Mouse (Mus musculus) megakaryocyte, adult 5-6 weeks (primary cell): ENCODE results near the gene Htr1b. TPM values are rescaled to one million over a fixed set of nuclear protein-coding genes. Genes with fewer than 3 reads are reported as not detected.

Source experiments
- ATAC-seq: 2 replicates; pipeline ENCODE4 v1.8.0; 2016; ENCODE audit warnings: mild to moderate bottlenecking, inconsistent platforms; ENCODE audit not compliant: poor library complexity, severe bottlenecking
- total RNA-seq, 2 experiments: library from RNA; stranded (forward) in 1 of 2; stranded (reverse) in 1 of 2; fragments of 153-499, 151-499 nt in 1 of 2; fragments of 221-1000, 200-1000 nt in 1 of 2; gene quantifications; 2 replicates each; pipeline versions ENCODE4 v1.2.3 to v1.2.4; 2015 to 2017

Gene Htr1b
- total RNA-seq (2015): 1.0 and 1.5 TPM in 2 replicates
- 1.4 and 1.7 TPM in 2 replicates for total RNA-seq (2017)

DNA sequence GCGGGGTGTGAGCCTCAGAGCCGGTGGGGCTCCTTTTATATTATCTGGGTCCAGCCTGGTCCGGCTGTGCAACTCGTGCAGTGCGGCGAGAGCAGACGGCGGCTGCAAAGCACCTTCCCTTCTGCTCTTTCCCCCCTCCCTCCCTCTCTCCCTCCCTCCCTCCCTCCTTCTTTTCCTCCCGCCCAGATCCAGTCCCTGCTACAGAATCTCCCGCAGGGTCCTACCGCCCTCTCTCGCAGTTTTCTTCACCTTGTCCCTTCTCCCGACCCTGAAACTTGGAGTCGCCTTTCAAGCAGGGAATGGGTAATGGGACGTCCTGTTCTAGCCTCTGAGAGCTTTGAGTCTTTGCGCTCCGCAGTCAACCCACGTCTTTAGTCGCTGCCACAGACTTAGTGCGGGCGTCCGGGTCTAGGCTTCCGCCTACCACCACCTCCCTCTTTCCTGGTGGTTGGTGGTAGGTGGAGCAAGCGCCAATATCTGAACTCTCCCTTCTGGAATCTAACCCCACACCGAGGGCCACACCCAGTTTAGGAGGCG lies at the start of gene Htr1b:
TSS of gene Htr1b (minus strand) at position 392 of the 537 bp plus-strand sequence.
- ATAC-seq: peak; percentile 27

DNA sequence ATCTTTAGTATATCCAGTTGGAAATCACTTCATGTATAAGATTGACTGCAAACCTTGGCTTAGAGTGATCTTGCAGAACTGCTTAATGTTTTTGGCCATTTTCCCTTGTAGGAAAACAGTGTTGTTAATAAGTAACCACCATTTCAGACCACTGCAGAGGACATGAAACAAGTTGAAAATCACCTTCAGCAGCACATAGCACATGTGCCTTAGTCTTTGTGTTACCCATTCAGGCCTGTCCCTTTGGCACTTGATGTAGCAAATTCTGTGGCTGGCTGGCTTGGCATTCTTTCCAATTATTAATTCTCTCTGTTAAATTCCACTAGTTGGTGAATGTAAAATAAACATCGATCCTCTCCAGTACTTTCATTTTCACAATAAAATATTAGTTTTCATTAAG lies 43.1 kb upstream of the Htr1b start:
- no peak for ATAC-seq

DNA sequence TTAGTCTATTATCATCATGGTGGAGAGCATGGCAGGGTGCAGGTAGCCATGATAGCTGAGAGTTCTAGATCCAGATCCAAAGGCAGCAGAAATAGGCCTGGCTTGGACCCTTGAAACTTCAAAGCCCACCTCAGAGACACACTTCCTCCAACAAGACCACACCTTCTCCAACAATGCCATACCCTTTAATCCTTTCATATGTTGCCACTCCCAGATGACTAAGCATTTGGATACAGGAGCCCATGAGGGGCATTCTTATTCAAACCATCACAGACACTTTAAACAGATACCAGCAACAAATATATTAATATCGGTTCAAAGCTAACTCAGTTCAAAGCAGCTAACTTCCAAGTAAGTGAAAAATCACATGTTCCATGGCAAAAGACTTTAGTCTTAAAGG lies 3.9 kb upstream of the Htr1b start:
- ATAC-seq: no peak

DNA sequence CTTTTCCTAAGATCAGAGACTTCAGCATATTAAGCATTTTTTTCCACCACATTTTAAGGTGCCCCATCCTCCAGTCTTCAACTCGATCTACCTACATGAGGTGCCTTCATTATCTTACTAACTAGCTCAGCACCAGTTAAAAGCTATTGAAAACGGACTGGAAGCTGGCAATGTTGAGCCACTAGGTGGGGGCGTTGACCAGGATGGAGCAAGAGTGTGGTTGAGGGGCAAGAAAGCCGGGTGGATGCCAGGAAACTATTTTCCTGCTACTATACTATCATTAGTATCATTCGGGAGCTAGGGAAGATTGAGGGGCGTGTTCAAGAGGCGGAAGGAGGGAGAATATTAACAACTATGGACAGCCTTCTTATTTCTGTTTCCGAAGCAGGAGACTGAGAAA lies 1.5 kb upstream of the Htr1b start:
- no peak for ATAC-seq

DNA sequence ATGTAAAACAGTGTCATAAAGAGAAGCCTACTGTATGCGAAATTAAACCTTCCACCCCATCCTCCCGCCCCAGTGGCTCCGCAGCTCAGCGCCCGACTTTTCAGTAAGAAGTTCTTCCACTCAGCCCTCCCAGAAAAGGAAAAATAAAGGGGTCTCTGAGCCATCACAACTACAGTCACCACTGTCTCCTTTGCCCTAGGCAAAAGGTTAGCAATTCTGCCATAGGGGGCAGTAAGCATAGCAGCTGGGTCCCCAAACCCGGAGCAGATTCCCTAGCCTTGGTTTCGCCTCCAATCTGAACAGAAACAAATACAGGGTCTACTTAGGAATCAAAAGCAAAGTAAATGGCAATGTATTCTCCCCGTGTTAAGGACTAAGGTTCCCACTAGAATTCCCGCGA lies 535 bp upstream of the Htr1b start:
- no peak for ATAC-seq

DNA sequence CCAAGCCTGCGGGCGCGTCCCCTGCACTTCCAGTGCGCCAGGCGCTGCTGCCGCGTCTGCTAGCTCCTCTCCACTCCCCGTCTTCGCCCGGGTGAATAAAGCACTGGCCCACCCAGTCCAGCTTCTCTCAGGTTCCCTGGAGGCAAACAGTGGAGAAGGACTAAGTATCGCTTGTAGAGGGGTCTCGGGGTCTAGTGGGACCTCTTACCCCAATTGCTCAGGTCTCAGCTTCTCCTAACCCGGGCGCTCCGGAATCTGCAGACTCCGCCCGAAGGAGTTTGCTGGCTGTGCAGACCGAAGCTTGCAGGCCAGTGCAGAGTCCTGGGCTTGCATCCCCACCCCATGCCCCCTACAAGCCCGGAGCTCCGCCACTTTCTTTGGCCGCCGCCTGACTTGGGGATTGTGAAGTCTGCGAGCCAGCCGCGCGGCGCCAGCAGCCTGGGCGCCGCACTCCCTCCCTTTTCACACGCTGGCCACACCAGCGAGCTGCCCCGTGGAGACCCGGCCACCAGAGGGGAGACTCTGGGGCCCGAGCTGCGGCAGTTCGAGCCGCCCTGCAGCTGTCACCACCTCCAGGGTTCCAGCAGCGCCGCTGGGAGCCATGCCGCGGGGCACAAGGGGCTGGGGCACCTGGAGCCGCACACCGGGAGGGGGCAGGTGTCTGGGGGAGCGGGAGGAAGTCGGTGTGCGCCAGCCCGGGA lies 742 bp downstream of the Htr1b start:
- ATAC-seq: no peak

DNA sequence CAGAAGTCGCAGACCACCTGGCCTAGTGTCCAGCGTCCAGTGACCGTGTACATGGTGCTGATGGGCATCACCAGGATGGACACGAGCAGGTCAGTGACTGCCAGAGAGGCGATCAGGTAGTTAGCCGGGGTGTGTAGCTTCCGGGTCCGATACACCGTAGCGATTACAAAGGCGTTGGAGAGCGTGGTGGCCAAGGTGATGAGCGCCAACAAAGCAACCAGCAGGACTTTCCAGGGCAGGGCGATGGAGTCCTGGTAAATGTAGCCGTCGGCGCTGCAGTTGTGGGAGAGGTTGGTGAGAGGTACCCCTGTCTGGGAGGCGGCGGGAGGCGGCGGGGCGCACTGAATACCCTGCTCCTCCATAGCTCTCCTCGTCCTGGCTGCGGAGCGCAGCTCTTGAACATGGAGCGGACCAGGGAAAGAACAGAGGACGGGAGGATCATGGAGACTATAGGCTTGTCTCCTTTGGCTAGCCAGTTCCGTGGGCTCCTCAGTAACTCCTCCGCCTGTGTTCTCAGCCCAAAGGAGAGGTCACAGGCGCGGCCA lies 1.4 kb downstream of the Htr1b start:
- 0 out of 2 replicates have a peak, but pooled peaks have one; percentile 21 for ATAC-seq

DNA sequence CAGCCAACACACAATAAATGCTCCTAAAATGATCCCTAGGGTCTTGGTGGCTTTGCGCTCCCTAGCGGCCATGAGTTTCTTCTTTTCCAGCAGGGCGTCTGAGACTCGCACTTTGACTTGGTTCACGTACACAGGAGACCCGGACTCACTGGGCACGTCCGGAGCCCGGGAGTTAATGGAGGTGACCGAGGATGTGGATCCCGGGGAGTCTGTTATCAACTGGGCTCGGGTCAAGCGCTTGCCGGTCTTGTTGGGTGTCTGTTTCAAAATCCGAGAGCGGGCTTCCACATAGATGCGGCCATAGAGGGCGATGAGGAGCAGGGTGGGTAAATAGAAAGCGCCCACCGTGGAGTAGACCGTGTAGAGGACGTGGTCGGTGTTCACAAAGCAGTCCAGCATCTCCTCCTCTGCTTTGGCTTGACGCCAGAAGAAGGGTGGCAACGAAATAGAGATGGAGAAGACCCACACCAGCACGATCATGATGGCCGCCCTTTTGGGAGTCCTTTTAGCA lies 2.0 kb downstream of the Htr1b start:
- ATAC-seq: peak; percentile 25

DNA sequence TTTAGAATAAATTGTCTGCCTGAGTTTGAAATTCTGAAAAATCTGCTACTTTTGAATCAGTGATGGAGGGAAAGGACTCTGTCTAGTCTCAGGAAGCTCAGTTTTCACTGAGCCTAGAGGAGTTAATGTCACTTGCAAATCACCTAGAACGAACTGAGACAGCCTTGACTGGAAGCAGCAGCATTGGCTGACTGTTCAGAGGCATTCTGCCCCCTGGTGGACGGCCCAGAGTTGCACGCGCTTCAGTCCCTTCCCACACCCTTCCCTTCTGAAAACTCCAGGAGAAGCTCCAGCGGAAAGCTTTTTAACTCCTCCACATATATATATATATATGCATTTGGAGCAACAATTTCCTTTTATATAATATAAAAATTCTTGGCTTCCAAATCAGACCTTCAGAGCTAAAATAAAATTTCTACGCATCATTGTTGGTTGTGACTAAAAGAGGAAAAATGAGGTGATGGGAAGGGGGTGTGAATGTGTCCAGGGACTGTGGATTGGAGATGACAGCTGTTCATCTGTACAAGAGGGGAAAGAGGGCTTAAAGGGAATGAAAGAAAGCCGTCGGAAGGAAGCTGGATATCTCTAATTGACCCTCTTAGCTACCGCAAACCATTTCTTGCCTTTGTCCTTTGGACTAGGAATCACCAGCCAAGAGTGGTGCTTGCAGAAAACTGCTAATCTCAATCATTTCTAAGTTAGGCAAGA lies 6.6 kb downstream of the Htr1b start:
- ATAC-seq: peak; percentile 63

DNA sequence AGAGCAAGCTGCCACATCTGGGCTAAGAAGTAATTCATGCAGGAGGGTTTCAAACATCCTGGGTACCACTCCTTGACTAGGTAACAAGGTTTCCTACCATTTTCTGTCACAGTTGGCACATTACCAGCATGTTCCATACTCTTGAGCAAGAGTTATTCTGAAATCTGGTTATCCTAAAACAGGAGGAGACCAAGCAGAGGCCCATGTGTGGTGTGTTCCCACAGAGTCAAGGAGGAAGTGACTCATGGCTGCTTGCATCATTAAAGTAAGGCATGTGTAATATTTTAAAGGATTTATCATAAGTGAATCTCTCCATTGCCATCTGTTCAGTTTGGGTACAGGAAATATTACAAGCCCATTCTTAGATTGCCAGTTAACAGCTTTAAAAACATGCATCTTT lies 7.7 kb downstream of the Htr1b start:
- peak; percentile 79 for ATAC-seq

DNA sequence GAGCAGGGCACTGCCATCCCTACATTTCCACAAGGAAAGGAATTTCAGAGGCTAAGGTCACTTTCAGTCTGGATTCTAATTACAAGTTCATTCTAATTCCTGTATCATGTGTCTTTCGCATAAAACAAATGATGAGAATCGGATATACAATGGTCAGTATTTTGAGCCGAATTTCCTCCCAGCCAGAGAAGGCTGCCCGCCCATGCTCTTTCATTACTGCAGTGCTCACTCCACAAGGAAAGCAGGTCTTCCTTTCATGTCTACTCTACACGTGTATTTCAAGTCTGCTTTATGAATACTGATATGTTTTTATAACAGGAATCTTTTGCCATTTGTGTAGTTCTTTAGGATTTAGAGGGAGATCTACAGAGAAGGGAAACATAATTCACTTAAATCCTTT lies 10.8 kb downstream of the Htr1b start:
- ATAC-seq: no peak

DNA sequence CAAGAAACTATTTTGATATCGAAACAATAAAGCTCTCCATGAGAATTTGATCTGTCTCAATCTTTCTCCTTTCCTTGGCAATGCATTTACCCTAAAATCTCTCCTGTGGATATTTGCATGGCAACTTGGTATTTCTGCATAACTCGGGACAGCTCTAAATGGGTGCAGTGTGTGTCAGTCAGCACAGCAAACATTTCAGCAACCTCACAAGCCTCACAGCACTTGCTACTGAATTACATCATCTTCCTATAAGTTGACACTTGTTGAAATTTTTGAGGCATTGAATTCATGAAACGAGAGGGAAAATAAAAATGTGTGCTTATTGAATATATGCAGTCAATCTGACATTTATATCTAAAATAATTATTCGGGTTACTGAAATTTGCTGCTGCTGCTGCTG lies 22.6 kb downstream of the Htr1b start:
- ATAC-seq: no peak

Other genes with a start within 250 kb of the Htr1b start
- gene Mei4, start 229.8 kb upstream of the Htr1b start, total RNA-seq (2015): not detected in 2 replicates
- gene Mei4, start 229.8 kb upstream of the Htr1b start, total RNA-seq (2017): 0.44 TPM in 1 of 2 replicates, not detected in the other